Mouse (Mus musculus): ENCODE data around the gene Dclk1. TPM values are rescaled to one million over a fixed set of nuclear protein-coding genes. Genes with fewer than 3 reads are reported as not detected.
A peak's percentile ranks its signal among the peaks of the same experiment; 100 is the strongest.

Dclk1 gene
- polyA plus RNA-seq, 1 experiment: 2.2 TPM

DNA sequence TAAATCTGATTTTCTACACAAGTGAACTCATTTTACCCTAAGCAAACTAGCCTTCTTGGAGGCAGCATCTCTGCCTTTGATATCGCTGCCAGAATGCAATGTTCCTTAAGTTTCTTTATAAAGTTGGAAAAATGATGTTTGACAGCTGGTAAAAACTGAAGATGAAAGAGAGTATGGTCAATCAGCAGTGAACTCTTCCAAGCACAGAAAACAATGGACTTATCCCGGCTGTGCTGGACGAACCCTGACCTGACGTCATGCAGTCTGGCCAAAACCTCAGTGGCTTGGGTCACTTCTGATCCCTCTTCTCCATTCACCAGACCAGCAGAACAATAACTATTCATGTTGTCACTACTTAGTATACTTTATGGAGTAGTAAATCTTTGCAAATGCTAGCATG, 46.6 kb downstream of the Dclk1 start:
- H3K4me3 ChIP-seq (ENCODE audit: insufficient read depth, poor library complexity, severe bottlenecking): no peak overlapping the region
- H3K27me3 ChIP-seq (ENCODE audit: control insufficient read depth, insufficient read depth, insufficient read length): no peaks in the 10 kb centered on the region
- no peaks in the 10 kb centered on the region for H3K36me3 ChIP-seq (ENCODE audit: control insufficient read depth, insufficient read depth)
- no peak for TF ChIP-seq CEBPB (IDR thresholded peaks at IDR 0.05; ENCODE audit: low read depth)
- TF ChIP-seq USF1 (IDR thresholded peaks at IDR 0.05; ENCODE audit: low read depth): no peak
- TF ChIP-seq MAX (IDR thresholded peaks at IDR 0.05): no peak
- TF ChIP-seq CTCF (IDR thresholded peaks at IDR 0.05; ENCODE audit: control insufficient read depth, insufficient read depth, insufficient read length): no peak
- TF ChIP-seq MYOD1 (IDR thresholded peaks at IDR 0.05; ENCODE audit: control insufficient read depth, insufficient read length, low read depth): no peak
- TF ChIP-seq FOSL1 (IDR thresholded peaks at IDR 0.05; ENCODE audit: insufficient read depth, low read length, poor library complexity, severe bottlenecking): no peak
- no peak for TF ChIP-seq MYOG (IDR thresholded peaks at IDR 0.05; ENCODE audit: control insufficient read depth, extremely low read depth, insufficient read length)
- H3K79me2 ChIP-seq (ENCODE audit: control insufficient read depth, insufficient read depth): no peaks in the 10 kb centered on the region
- no peaks in the 10 kb centered on the region for H3K79me3 ChIP-seq (ENCODE audit: low read depth)
- H3ac ChIP-seq (ENCODE audit: control insufficient read depth, insufficient read length, low read depth): no peak overlapping the region

DNA sequence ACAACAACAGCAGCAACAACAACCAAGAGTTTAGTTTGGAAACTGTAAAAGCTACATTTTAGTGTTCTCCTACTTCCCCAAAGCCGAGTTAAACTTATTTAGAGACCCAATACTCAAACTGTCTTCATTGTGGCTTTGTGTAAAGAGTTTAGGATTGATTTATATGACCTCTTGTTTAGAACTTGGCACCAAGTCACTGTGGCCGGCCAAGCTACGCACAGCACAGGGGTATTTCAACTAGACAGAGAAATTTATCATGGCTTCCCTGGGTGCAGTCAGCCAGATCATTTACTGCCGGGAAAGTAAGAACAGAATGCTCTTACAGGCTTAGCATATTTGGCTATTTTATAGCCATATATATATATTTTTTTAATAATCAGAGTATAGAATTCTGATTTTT, 49.8 kb downstream of the Dclk1 start:
- Histone ChIP-seq H3K36me3 (ENCODE audit: control insufficient read depth, insufficient read depth) (no peaks in the 10 kb centered on the region), H3K79me2 (ENCODE audit: control insufficient read depth, insufficient read depth) (no peaks in the 10 kb centered on the region), H3K4me3 (ENCODE audit: insufficient read depth, poor library complexity, severe bottlenecking) (no peak overlapping the region), H3K27me3 (ENCODE audit: control insufficient read depth, insufficient read depth, insufficient read length) (no peaks in the 10 kb centered on the region), H3K79me3 (ENCODE audit: low read depth) (no peaks in the 10 kb centered on the region), H3ac (ENCODE audit: control insufficient read depth, insufficient read length, low read depth) (no peak overlapping the region)
- TF ChIP-seq CEBPB (IDR thresholded peaks at IDR 0.05; ENCODE audit: low read depth) (no peak), MAX (IDR thresholded peaks at IDR 0.05) (no peak)

DNA sequence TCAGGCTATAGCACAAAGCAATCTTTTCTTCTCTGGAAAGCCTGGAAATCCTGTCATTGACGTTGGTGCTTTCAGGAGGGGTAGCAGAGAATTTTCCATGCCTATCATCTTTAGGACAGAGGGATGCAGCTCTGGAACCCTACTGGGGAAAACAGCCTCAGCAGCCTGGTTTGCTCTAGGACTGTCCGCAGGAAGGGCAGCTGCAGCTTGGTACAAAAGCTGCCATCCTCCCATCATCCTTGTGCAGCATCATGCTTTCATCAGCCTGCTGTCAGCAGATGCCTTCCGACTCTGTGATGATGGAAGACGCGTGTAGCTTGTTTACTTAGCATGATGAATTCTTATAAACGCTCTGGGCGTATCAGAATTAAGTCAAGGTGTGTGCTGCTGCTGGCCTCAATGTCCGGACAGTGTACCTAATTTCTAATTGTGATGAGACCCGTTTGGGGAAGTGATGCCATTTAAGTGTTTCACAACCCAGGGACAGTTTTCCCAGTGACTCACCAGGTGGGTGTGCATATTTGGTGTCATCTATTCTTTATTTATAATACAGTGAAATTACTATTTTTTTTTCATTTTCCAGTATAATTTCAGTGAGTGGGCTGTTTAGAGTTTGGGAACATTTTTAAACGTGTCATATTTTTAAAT, 50.7 kb downstream of the Dclk1 start:
- Histone ChIP-seq H3K36me3 (ENCODE audit: control insufficient read depth, insufficient read depth) (no peaks in the 10 kb centered on the region), H3K79me2 (ENCODE audit: control insufficient read depth, insufficient read depth) (no peaks in the 10 kb centered on the region), H3ac (ENCODE audit: control insufficient read depth, insufficient read length, low read depth) (no peak overlapping the region), H3K4me3 (ENCODE audit: insufficient read depth, poor library complexity, severe bottlenecking) (no peak overlapping the region), H3K79me3 (ENCODE audit: low read depth) (no peaks in the 10 kb centered on the region), H3K27me3 (ENCODE audit: control insufficient read depth, insufficient read depth, insufficient read length) (no peaks in the 10 kb centered on the region)
- TF ChIP-seq MYOD1 (IDR thresholded peaks at IDR 0.05; ENCODE audit: control insufficient read depth, insufficient read length, low read depth) (no peak), CEBPB (IDR thresholded peaks at IDR 0.05; ENCODE audit: low read depth) (peak; percentile 43)

DNA sequence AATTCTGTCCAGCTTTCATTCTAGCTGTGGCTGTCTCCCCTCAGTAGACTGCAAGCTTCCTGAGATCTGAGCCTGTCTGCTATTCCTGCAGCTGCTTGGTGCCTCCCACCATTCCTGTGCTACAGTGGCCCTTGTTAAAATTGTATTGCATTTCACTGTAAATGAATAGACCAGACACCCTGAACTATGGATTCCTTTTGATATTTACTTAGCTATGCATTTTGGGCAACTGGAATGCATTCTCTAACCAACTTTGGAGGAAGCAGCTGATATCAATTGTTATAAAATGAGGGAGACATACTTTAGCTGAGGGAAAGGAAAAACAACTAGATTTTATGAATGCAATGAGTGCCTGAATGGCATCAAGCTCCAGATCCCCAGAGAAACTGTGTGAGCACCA, 63.5 kb downstream of the Dclk1 start:
- Histone ChIP-seq H3K79me3 (ENCODE audit: low read depth) (no peaks in the 10 kb centered on the region), H3ac (ENCODE audit: control insufficient read depth, insufficient read length, low read depth) (no peak overlapping the region), H3K4me3 (ENCODE audit: insufficient read depth, poor library complexity, severe bottlenecking) (no peak overlapping the region), H3K79me2 (ENCODE audit: control insufficient read depth, insufficient read depth) (no peaks in the 10 kb centered on the region), H3K27me3 (ENCODE audit: control insufficient read depth, insufficient read depth, insufficient read length) (no peaks in the 10 kb centered on the region), H3K36me3 (ENCODE audit: control insufficient read depth, insufficient read depth) (no peaks in the 10 kb centered on the region)
- no peak for TF ChIP-seq MYOD1 (IDR thresholded peaks at IDR 0.05; ENCODE audit: control insufficient read depth, insufficient read length, low read depth)
- no peak for TF ChIP-seq CEBPB (IDR thresholded peaks at IDR 0.05; ENCODE audit: low read depth)
- TF ChIP-seq FOSL1 (IDR thresholded peaks at IDR 0.05; ENCODE audit: insufficient read depth, low read length, poor library complexity, severe bottlenecking): no peak
- no peak for TF ChIP-seq USF1 (IDR thresholded peaks at IDR 0.05; ENCODE audit: low read depth)
- TF ChIP-seq CTCF (IDR thresholded peaks at IDR 0.05; ENCODE audit: control insufficient read depth, insufficient read depth, insufficient read length): no peak
- no peak for TF ChIP-seq MYOG (IDR thresholded peaks at IDR 0.05; ENCODE audit: control insufficient read depth, extremely low read depth, insufficient read length)
- no peak for TF ChIP-seq MAX (IDR thresholded peaks at IDR 0.05)

DNA sequence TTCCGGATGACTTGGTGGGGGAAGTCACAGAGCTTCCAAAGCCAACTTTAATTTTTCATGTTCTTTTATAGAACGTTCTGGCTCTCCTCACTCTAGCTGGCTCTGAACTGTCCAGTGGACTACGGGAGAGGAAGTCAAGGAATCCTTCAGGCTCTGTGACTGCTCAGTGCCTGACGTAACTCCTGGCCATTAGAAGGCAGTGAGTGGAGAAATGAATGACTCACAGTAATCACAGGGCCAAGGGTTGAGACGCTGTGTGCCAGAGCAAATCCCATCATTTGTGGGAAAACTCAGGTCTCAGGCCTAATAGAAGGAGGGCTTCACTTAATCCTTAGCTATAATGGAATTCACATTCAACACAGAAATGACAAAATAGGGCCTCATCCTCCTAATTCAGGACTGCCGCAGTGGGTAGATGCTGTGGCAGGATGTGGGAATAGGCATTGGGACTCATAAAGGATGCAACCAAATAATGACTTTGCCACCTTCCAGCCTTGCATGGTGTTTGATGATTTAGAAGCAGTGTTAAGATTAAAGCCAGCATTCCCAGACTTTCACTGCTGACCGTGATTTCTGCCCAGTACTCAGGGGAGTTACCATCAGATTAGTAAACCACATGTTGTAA, 65.5 kb downstream of the Dclk1 start:
- no peaks in the 10 kb centered on the region for H3K36me3 ChIP-seq (ENCODE audit: control insufficient read depth, insufficient read depth)
- no peaks in the 10 kb centered on the region for H3K79me2 ChIP-seq (ENCODE audit: control insufficient read depth, insufficient read depth)
- H3K4me3 ChIP-seq (ENCODE audit: insufficient read depth, poor library complexity, severe bottlenecking): no peak overlapping the region
- H3K79me3 ChIP-seq (ENCODE audit: low read depth): no peaks in the 10 kb centered on the region
- no peak overlapping the region for H3ac ChIP-seq (ENCODE audit: control insufficient read depth, insufficient read length, low read depth)
- H3K27me3 ChIP-seq (ENCODE audit: control insufficient read depth, insufficient read depth, insufficient read length): no peaks in the 10 kb centered on the region
- TF ChIP-seq MAX (IDR thresholded peaks at IDR 0.05) (no peak), MYOG (IDR thresholded peaks at IDR 0.05; ENCODE audit: control insufficient read depth, extremely low read depth, insufficient read length) (no peak), CTCF (IDR thresholded peaks at IDR 0.05; ENCODE audit: control insufficient read depth, insufficient read depth, insufficient read length) (no peak), USF1 (IDR thresholded peaks at IDR 0.05; ENCODE audit: low read depth) (no peak)

DNA sequence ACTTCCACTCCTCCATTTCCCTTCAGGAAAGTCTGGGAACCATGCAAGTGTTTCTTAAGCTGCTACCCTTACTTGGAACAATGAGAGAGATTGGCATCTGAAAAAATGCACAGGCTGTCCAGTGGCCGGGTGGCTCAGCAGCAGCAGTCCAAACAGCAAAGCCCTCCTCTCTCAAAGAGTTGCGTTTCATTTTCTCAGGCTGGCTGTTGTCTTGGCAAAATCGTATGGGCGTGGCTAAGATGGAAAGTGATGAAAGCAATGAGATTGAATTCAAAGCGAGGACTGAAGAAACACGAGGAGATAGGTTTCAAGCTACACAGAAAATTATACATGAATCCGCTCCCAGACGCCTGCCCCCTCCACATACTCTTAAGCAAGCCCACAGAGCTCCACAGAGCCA, 67.8 kb downstream of the Dclk1 start:
- H3K36me3 ChIP-seq (ENCODE audit: control insufficient read depth, insufficient read depth): no peaks in the 10 kb centered on the region
- TF ChIP-seq CEBPB (IDR thresholded peaks at IDR 0.05; ENCODE audit: low read depth): no peak
- TF ChIP-seq MAX (IDR thresholded peaks at IDR 0.05): no peak
- no peak for TF ChIP-seq FOSL1 (IDR thresholded peaks at IDR 0.05; ENCODE audit: insufficient read depth, low read length, poor library complexity, severe bottlenecking)
- no peaks in the 10 kb centered on the region for H3K27me3 ChIP-seq (ENCODE audit: control insufficient read depth, insufficient read depth, insufficient read length)
- no peak overlapping the region for H3ac ChIP-seq (ENCODE audit: control insufficient read depth, insufficient read length, low read depth)
- no peaks in the 10 kb centered on the region for H3K79me2 ChIP-seq (ENCODE audit: control insufficient read depth, insufficient read depth)
- no peak overlapping the region for H3K4me3 ChIP-seq (ENCODE audit: insufficient read depth, poor library complexity, severe bottlenecking)
- no peaks in the 10 kb centered on the region for H3K79me3 ChIP-seq (ENCODE audit: low read depth)
